Mouse (Mus musculus): ENCODE data around the gene Otop2.

The Otop2 gene

DNA sequence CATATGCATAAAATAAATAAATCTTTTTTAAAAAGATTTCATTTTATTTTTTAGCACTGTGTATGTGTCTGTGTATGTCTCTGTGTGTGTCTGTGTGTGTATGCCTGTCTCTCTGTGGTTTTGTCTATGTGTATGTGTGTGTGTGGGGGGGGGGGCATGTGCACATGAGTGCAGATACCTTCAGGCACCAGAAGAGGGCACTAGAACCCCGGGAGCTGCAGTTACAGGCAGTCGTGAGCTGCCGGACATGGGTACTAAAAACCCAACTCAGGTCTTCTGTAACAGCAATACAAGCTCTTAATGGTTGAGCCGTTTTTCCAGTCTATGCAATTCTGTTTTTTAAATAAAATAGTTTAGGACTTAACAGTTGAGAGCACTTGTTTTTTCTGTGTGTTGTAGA lies 6.2 kb upstream of the Otop2 start:
- no peak for DNase-seq

DNA sequence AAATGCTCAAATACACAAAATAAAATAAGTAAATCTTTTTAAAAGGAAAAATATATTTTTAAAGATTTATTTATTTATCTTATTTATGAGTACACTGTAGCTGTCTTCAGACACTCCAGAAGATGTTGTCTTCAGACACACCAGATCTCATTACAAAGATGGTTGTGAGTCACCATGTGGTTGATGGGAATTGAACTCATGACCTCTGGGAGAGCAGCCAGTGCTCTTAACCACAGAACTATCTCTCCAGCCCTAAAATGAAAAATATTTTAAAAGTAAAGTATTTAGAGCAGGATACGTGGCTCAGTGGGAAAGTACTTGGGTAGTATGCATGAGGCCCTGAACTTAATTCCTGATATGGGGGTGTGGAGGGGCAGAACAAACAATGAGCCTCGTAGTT lies 5.6 kb upstream of the Otop2 start:
- no peak for DNase-seq

DNA sequence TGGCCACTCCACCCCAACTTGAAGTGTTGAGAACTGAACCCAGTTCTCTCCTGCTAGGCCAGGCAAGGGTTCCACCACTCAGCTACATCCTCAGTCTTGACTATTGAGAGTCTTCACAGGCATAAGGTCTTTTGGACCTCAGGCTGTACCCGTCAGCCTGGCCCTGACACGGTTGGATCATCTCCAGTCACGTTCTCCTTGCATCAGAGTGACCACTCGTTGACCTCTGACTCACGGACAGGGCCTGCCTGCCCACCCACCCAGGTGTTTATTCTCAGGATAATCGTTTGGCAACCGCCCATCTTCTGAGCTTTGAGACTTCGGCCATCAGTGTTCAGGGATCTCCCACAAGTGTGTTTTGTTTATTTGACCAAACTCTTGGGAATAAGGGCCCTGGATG lies 3.8 kb upstream of the Otop2 start:
- no peak for DNase-seq

DNA sequence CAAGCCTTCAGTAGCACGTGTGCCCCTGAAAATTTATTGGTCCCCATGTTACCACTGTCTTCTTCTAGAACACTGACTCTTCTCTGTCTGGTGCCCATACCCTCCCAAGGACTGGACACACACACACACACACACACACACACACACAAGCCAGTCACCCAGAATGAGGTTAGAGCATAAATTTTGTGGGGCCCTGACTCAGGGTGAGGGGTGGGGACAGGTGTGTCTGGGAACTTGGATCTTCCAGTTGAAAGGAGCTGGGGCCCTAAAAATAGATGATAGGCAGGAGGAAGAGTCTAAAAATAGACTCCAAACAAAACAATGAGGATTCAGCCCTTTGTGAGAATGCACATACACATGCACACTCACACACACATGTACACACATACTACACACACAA lies 1.8 kb downstream of the Otop2 start:
- no peak for DNase-seq

DNA sequence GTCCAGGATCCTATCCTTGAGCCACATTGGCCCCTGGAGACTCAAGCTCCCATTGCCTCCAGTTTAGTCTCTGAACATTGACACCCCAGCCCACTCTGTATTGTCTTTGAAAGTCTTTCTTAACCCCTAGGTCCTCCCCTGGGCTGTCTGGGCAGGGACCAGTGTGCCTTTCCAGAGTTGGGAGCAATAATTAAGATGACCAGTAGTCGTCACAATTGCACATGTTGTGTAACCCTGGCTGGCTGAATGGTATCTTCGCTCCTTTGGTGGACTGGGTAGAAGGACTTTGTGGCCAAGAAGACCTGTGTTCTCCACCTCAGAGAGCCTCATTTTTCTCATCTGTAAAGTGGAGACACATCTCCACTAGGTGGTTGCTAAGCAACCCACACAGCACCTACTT lies 7.3 kb downstream of the Otop2 start:
- DNase-seq = no peak

DNA sequence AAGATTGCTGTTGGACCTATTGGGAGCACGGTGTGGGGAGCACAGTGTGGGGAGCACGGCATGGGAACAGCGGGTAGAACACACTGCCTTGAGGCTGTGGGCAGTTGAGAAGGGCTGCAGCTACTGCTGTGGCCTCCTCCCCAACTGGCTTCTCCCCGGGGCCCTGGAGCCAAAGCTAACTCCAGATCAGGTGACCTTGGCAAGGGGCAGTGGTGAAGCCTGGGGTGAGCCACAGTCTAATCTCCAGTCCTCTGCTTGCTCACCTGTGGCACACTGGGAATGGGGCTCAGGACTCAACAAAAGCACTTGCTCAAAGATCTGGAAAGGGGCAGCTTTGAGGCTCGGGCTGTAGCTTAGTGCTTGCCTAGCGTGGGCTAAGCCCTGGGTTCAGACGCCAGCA lies 10.2 kb downstream of the Otop2 start:
- no peak for DNase-seq

DNA sequence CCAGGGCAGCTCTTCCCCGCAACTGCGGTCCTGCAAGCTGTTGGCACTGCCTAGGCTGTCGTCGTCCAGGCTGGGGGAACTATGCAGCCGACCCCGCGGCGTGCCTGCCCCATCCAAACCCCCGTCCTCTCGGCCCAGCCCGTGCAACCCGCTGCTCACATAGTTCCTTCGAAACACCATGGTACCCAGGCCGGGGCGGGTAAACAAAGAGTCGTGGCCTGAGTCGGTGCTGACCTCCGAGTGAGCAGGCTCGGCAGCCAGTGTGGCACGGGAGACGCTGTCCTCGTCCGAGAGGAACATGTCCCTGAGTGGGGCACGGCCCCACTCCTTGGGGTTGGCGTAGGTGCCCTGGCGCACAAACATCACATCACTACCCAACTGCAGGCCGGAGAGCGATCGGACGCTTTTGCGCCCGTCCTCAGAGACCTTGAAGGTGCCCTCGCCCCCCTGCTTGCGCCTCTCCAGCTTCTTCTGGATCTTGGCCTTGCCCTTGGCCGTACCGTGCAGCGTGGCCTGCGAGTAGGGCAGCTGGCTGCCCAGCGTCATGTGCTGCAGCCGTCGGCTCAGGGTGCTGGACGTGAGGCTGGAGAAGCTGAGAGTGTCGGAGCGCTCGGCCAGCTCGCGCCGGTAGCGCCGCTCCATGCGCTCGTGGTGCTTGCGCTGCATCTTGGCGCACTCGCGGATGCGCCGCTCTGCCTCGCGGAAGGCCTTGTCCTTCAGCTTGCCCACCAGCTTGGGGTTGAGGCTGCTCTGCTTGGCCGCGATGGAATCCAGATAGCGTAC lies 11.5 kb downstream of the Otop2 start:
- DNase-seq = no peak

DNA sequence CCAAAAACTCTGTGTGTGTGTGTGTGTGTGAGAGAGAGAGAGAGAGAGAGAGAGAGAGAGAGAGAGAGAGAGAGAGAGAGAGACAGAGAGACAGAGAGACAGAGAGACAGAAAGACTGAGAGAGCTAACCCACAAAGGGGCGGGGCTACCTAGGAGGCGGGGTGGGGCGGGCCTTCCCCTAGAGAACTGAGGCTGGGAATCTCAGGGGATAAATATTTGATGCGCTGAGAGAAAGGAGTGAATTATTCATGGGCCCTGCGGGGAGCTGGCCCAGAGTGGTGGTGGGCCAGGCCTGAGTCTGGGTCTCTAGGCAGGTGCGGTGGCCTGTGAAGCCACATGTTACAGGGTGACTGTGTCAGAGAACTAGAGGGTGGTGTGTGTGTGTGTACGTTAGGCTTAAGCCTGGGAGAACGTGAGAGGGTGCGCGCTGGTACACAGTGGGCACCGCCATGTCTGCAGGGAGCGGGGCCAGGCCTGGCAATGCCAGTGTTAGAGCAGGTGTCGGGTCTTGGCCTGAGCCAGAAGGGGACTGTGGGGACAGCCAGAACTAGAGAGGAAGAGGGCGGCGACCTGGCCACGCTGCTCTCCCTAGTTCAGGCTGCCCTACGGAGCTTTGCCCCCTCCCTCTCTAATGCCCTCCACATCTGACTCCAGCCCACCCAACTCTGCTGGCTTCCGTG lies 12.9 kb downstream of the Otop2 start:
- DNase-seq = no peak

DNA sequence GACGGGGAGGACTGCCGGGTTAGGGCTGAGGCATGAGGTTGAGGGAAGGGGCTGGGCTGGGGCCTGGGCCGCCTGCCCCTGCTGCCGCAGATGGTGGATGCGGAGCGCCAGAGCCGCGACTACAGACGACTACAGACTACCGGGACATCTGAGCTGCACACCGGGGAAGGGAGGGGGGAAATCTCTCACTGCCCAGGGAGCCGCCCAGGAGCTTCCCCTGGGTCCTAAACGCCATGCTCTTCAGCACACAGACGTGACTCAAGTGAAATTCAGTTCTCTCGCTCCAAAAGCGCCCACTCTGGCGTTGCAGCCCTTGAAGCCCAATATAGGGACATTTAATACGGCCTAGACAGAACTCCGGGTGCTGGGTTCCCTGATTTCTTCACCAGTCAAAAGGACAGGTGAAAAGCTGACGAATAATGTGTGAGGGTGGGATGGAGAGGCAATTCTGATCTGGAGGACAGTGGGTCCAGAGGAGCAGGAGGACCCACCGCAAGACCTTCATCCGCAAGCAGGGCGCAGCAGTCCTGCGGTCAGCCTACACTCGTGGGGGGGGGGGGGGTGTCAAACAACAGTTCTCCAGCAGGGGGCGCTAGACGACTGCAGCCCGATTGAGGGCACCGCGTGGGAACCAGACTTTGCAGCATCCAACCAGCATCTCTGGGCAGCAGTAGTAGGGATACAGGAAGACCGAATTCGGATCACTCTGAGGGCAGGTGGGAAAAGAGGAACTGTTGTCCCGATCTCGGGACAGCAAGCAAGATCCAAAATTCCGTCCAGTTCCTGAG lies 15.1 kb downstream of the Otop2 start, which contains the start of gene Ush1g:
TSS of gene Ush1g (minus strand) at position 136 of the 788 bp plus-strand sequence.
- DNase-seq = peak; percentile 39

DNA sequence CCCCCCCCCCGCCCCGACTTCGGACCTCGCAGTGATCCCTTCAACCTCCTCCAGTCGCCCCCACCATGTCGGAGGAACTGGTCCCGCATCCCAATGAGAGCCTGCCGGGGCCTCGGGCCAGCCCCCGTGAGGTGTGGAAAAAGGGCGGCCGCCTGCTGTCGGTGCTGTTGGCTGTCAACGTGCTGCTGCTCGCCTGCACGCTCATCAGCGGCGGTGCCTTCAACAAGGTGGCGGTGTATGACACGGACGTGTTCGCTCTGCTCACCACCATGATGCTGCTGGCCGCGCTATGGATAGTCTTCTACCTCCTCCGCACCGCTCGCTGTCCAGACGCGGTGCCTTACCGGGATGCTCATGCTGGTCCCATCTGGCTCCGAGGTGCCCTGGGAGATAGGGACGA lies 16.4 kb downstream of the Otop2 start:
- no peak for DNase-seq

DNA sequence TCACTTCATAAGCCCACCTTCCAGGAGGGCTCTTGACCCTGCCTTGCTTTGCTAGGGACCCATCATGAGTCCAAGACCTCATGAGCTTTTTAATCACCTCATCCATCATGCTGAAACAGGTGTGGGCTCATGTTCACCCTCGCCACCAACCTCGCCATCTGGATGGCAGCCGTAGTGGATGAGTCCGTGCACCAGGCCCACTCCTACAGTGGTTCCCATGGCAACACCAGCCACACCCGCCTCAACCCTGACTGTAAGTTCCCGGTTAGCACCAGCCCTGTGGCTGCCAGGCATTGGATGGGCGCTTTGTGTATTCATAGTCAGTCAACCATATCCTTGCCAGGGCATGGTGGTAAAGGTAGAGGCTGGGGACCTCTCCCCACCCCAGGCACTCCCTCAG lies 19.8 kb downstream of the Otop2 start:
- DNase-seq = no peak

DNA sequence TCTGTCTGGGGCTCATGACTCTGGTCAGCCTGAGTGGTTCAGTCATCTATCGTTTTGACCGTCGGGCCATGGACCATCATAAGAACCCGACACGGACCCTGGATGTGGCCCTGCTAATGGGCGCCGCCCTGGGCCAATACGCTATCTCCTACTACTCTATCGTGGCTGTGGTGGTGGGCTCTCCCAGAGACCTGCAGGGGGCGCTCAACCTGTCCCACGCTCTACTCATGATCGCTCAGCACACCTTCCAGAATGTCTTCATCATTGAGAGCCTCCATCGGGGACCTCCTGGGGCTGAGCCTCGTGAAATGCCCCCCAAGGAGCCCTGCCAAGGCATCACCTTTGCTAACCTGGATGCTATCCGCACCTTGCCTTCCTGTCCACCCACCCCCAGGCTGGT lies 22.4 kb downstream of the Otop2 start:
- peak; percentile 25 for DNase-seq

DNA sequence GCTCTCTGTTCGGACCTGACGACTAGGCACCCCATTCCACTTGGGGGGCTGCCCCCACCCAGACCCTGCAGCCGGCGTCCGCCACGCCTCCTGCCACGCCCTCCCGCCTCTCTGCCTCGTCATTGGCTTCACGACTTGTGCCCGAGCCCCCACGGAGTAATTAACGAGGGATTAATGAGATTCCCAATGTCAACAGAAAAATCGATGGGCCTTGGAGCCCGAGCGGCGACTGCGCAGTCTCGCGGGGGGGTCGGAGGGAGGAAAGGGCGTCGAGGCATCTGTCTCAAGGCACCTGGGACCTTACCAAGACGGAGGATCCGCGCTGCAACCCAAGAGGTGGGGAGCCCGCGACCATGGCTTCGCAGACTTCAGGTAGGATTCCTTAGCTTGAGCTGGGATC lies 27.6 kb downstream of the Otop2 start, which contains the start of gene Otop3:
TSS of gene Otop3 (plus strand) at position 201 of the 400 bp plus-strand sequence.
- no peak for DNase-seq

DNA sequence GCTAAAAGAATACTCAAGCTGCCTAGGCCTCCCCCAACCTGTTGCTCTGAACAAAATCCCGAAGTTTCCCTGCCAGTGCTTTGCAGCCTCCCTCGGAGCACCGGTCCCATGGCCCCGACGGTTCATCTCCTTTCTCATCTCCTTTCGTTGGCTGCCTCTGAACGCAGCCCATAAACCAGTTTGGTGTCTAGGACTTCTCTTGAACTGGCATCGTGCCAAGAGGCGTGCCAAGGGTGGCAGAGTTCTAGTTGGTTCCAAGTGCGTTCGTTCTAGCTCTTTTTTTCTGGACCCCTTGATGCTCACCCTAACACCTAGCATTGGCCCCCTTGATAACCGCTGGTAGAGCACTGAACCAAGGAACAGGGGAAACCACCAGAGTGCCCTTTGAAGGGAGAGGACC lies 28.3 kb downstream of the Otop2 start:
- no peak for DNase-seq

DNA sequence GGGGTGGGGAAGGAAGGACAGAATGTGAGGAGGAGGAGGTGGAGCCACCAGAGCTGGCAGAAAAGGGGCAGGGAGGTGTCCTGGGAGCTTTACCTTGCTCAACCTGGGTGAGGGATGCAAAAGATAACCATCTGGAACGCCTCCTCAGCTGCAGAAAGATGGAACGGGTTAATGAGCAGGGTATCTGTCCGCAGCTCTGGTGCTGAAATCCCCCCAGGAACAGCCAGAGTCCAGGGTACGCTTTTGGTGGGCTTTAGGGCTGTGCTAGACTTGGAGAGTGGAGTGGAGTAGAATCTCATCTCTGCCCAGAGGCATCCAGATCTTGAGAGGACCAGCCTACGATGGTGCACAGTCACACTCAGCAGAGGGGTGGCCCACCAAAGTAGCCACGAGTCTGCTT lies 29.2 kb downstream of the Otop2 start:
- no peak for DNase-seq

DNA sequence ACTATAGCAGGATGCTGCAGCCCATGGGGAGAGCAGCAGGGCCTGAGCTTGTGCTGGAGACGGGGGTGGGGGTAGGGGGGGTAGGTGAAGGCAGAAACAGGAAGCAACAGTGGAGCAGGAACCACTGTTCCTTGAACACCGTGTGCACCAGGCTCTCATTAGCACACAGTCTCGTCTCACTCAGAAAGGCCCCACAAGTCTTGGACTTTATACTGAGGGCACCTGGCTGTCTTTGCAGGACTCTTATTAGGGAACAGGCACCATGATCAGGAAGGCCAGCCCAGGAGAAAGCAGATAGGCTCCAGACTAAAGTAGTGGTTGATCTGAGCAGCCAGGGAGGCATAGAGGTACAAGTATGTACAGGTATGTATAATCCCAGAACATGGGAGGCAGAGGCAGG lies 30.4 kb downstream of the Otop2 start:
- no peak for DNase-seq

DNA sequence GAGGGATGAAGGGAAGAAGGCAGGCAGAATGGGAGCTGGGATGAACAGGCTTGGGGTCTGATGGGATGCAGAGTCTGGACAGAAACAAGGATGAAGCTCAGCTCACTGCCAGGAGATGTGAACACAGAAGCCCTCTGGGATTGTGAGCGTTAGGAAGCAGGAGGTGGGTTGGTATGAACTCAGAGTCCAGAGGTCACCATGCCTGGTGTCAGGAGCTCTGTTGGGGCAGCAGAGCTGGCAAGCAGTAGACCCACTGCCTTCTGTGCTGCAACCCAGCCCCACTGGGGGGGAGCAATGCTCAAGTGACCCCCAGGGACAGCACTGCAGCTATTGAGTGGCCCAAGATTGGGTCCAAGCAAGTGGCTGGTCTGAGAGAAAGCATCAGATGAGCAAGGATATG lies 30.9 kb downstream of the Otop2 start:
- DNase-seq = no peak

DNA sequence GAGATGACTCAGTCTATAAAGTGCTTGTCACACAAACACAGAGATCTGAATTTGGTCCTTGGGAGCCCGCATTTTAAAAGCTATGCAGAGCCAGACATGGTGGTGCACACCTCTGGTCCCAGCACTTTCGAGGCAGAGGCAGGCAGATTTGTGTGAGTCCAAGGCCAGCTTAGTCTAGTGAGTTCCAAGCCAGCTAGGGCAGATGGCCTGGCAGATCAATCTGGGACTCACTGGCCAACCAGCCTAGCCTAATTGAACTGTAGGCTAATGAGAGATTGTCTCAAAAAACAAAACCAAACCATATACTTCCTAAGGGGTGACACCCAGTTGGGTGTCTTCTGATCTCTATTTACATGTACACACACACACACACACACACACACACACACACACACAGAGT lies 34.3 kb downstream of the Otop2 start:
- no peak for DNase-seq

DNA sequence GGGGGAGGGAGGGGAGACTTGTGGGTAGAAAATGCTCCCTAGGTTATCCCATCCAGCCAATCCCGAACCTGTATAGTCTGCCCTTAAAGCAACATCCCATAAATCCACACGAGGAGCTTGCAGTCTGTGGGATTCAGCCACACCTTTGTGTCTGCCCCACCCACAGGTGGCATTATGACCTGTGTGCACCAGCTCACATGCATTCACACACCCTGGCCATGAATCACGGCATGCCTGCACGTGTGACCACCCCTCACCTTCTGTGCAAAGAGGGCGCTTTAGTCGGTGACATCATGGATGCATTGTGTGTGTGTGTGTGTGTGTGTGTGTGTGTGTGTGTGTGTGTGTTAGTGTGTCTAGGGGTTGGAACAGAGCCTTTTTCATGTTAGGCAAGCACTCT lies 34.9 kb downstream of the Otop2 start:
- no peak for DNase-seq

DNA sequence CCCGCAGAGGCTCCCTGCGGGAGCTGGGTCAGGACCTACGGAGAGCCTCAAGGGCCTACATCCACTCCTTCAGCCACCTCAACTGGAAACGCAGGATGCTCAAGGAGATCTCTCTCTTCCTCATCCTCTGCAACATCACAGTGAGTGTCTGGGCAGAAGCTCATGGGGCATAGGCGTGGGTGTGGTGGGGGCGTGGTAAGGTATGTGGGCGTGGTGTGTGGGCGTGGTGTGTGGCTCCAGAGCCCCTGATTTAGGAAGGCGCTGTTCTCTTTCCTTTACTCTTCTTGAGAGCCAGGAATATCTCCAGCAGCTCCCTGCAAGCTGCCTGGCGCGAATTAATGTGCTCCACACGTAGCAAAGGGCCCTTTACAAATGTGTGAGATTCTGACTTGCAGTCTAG lies 38.0 kb downstream of the Otop2 start:
- DNase-seq = peak; percentile 33

DNA sequence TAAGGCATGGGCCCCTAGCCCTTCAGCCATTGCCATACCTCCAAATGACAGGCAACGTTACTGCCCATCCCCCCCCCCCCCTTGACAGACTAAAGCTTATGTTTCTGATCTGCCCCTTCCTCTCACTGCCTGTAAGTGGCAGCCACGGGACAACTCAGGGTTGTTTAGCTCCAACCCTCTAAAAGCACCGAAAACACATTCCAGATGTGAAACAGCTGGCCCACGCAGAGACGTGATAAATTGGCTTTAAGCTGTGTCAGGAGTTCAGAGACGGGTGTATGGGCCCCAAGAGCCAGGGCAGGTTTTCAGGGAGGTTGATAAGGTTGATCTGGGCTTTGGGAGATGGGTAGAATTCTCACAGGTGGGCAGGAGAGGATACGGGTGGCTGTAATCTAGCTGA lies 38.6 kb downstream of the Otop2 start:
- no peak for DNase-seq

DNA sequence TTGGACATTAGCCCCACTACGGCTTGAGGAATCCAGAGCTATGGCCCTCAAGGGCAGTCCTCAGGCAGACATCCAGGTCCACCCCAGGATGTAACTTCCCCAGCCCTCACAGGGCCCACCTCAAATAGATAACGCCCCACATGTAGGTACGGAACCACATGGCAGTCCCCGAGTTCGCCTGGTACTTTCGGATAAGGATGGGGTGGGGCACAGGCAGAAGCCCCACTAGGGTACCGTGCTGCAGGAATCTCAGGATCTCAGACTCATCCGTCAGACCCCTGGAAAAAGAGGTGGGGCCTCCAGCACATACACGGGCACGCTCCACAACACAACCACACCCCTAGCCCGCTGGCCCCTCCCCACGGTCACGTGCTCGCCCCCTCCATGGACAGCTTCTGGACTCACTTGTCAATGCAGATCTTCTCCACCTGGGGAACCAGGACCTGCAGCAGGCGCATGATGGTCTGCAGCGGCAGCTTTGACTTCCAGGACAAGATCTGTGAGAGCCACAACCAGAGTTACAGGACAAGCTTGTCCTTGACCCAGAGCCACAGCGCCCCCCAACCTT lies 41.8 kb downstream of the Otop2 start:
- no peak for DNase-seq

DNA sequence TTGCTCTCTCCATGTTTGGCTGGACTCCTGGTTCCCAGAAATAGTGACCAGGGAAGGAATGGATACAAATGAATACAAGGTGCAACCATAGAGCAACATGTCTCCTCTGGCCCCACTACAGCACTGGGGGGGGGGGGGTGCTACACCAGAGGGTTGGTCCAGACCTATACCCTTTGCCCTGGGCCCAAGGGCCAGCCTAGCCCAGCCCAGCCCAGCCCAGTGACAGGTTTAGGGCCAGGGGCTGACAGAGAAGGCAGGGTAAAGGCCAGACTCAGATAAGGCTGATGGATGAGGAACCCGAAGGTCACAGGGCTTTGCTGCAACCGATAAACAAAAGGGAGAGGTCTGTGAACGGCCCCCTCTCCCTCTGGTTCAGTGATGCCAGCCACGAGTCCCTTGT lies 43.0 kb downstream of the Otop2 start:
- DNase-seq = no peak

DNA sequence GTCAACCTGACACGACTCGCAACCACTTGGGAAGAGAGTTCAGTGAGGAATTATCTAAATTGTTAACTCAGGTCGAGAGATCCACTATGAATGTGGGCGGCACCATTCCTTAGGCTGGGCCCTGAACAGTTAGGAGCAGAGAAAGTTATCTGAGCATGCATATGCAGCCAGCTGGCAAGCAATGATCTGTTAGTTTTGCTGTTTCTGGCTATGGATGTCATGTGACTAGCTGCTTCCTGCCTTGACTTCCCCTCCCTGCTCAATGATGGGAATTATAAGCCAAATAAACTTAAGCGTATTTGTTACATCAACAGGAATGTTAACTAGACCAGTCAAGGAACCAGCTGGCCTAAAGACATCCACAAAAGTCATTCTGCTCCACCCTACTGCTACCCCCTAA lies 46.4 kb downstream of the Otop2 start:
- DNase-seq = no peak

Measured in thymus, postnatal 25 days (tissue).